Mouse (Mus musculus) stomach, embryonic 15.5 days (tissue): ENCODE data around the gene Syt15. TPM values are rescaled to one million over a fixed set of nuclear protein-coding genes. Genes with fewer than 3 reads are reported as not detected.

ENCODE experiments used
- ATAC-seq: fragments of 200-750 bp; cut with Nextera tagmentation; 2 replicates; pipeline ENCODE4 v1.8.0; 2017; ENCODE audit warnings: low read depth, moderate number of reproducible peaks, moderate TSS enrichment; ENCODE audit not compliant: insufficient read depth, low FRiP score
- H3K27ac ChIP-seq: fragments of 300-500 bp; sonication (generic); 2 replicates; pipeline ENCODE4 v1.5.1; 2015; ENCODE audit warnings: mild to moderate bottlenecking, inconsistent platforms
- H3K27me3 ChIP-seq: fragments of 300-500 bp; sonication (generic); replicated peaks from 2 replicates; pipeline ENCODE4 v1.6.1; 2015; ENCODE audit warnings: inconsistent platforms
- H3K36me3 ChIP-seq: fragments of 300-500 bp; sonication (generic); 2 replicates; pipeline ENCODE4 v1.6.1; 2015; ENCODE audit warnings: inconsistent platforms
- H3K4me1 ChIP-seq: fragments of 300-500 bp; sonication (generic); 2 replicates; pipeline ENCODE4 v1.6.1; 2015; ENCODE audit warnings: inconsistent platforms
- H3K4me2 ChIP-seq: fragments of 300-500 bp; sonication (generic); 2 replicates; pipeline ENCODE4 v1.6.1; 2015; ENCODE audit warnings: mild to moderate bottlenecking, inconsistent platforms
- H3K4me3 ChIP-seq: fragments of 300-500 bp; sonication (generic); replicated peaks from 2 replicates; pipeline ENCODE4 v1.5.1; 2015; ENCODE audit warnings: inconsistent platforms
- H3K9ac ChIP-seq: fragments of 300-500 bp; sonication (generic); 2 replicates; pipeline ENCODE4 v1.6.1; 2015; ENCODE audit warnings: inconsistent platforms
- H3K9me3 ChIP-seq: fragments of 300-500 bp; sonication (generic); 2 replicates; pipeline ENCODE4 v1.6.1; 2016; ENCODE audit warnings: inconsistent platforms
- WGBS: fragments of 180-500 bp; shearing (Covaris S2); methylation state at CpG from one replicate; pipeline ENCODE4 v1.1.7; 2015; 5-methylcytosine and 5-hydroxymethylcytosine counted together
- polyA plus RNA-seq: library from polyadenylated mRNA; unstranded; fragments of >200 nt; fragmentation: Nextera tagmentation; extraction: Ambion mirVana; gene quantifications from 2 replicates; pipeline ENCODE4 v1.2.1, GENCODE M21; 2015

Syt15 gene
- polyA plus RNA-seq, 1 experiment from 2014 or later, result 0.92 TPM

GRCm38 (mm10) chr14:34275225-34275624, 55.8 kb downstream of the Syt15 start:
- H3K27ac ChIP-seq, result no peak overlapping the region
- H3K36me3 ChIP-seq, result no peaks in the 10 kb centered on the region
- H3K4me2 ChIP-seq, result no peak overlapping the region
- H3K4me3 ChIP-seq, result no peak overlapping the region
- no peaks in the 10 kb centered on the region for H3K9me3 ChIP-seq
- no peak overlapping the region for H3K9ac ChIP-seq
- H3K27me3 ChIP-seq, result no peaks in the 10 kb centered on the region
- peak; percentile 68; the same call in 1 of the 2 replicates for ATAC-seq
- 55% methylated on average over 4 of the region's 4 CpGs for WGBS
- H3K4me1 ChIP-seq, result no peaks in the 10 kb centered on the region

- Histone ChIP-seq H3K27me3 (no peaks in the 10 kb centered on the region), H3K9me3 (no peaks in the 10 kb centered on the region), H3K4me1 (no peaks in the 10 kb centered on the region), H3K4me3 (no peak overlapping the region), H3K4me2 (no peak overlapping the region), H3K9ac (no peak overlapping the region), H3K36me3 (no peaks in the 10 kb centered on the region), H3K27ac (no peak overlapping the region)
- WGBS, result 83% methylated on average over 4 of the region's 4 CpGs
- no peak for ATAC-seq
Observed at GRCm38 (mm10) chr14:34279726-34280125, 60.3 kb downstream of the Syt15 start.

Other genes starting within 250 kb of the Syt15 start
- 0.12 and 0.15 TPM in 2 replicates for gene Zfp488, start 240.8 kb upstream of the Syt15 start, polyA plus RNA-seq
- not detected in 2 replicates for gene Gm30083, start 204.4 kb upstream of the Syt15 start, polyA plus RNA-seq
- gene Gm5460, start 202.8 kb upstream of the Syt15 start, polyA plus RNA-seq, result not detected in 2 replicates
- gene Antxrl, start 166.9 kb upstream of the Syt15 start, polyA plus RNA-seq, result not detected in 2 replicates
- 27.8 and 40.7 TPM in 2 replicates for gene Anxa8, start 133.6 kb upstream of the Syt15 start, polyA plus RNA-seq
- not detected in 2 replicates for gene A630023A22Rik, start 116.8 kb upstream of the Syt15 start, polyA plus RNA-seq
- gene Npy4r, start 67.1 kb upstream of the Syt15 start, polyA plus RNA-seq, result 0.13 and 0.34 TPM in 2 replicates
- gene Gprin2, start 17.9 kb upstream of the Syt15 start, polyA plus RNA-seq, result 0.40 and 0.60 TPM in 2 replicates
- 7.7 and 9.6 TPM in 2 replicates for gene Shld2, start 90.9 kb downstream of the Syt15 start, polyA plus RNA-seq
- gene Glud1, start 91.1 kb downstream of the Syt15 start, polyA plus RNA-seq, result 83.1 and 86.0 TPM in 2 replicates
- 1.8 and 8.3 TPM in 2 replicates for gene Fam25c, start 135.8 kb downstream of the Syt15 start, polyA plus RNA-seq
- gene Sncg, start 155.2 kb downstream of the Syt15 start, polyA plus RNA-seq, result 27.4 and 32.7 TPM in 2 replicates
- 8.2 and 8.9 TPM in 2 replicates for gene Mmrn2, start 155.9 kb downstream of the Syt15 start, polyA plus RNA-seq